Mouse (Mus musculus) embryonic facial prominence, embryonic 10.5 days (tissue): Measurements from ENCODE around the gene Myo5c. TPM values are rescaled to one million over a fixed set of nuclear protein-coding genes. Genes with fewer than 3 reads are reported as not detected.

ENCODE experiments used
- DNase-seq: peaks from one replicate; pipeline ENCODE4 v3.0.0-alpha.2; 2017; ENCODE audit warnings: low spot score
- H3K27ac ChIP-seq: fragments of 300-500 bp; sonication (generic); replicated peaks from 2 replicates; pipeline ENCODE4 v1.5.1; 2016; ENCODE audit warnings: mild to moderate bottlenecking
- H3K27me3 ChIP-seq: fragments of 300-500 bp; sonication (generic); replicated peaks from 2 replicates; pipeline ENCODE4 v1.6.1; 2016; ENCODE audit warnings: low read depth, mild to moderate bottlenecking; ENCODE audit not compliant: poor library complexity, severe bottlenecking
- H3K36me3 ChIP-seq: fragments of 300-500 bp; sonication (generic); replicated peaks from 2 replicates; pipeline ENCODE4 v1.6.1; 2016; ENCODE audit warnings: mild to moderate bottlenecking, moderate library complexity
- H3K4me1 ChIP-seq: fragments of 300-500 bp; sonication (generic); 2 replicates; pipeline ENCODE4 v1.6.1; 2016
- H3K4me3 ChIP-seq: fragments of 300-500 bp; sonication (generic); 2 replicates; pipeline ENCODE4 v1.5.1; 2016; ENCODE audit warnings: mild to moderate bottlenecking, moderate library complexity
- H3K9me3 ChIP-seq: fragments of 300-500 bp; sonication (generic); 2 replicates; pipeline ENCODE4 v1.6.1; 2016; ENCODE audit warnings: mild to moderate bottlenecking
- WGBS: fragments of 180-500 bp; shearing (Covaris S2); methylation state at CpG from one replicate; pipeline ENCODE4 v1.1.7; 2016; 5-methylcytosine and 5-hydroxymethylcytosine counted together
- polyA plus RNA-seq: library from polyadenylated mRNA; unstranded; fragments of >200 nt; fragmentation: Nextera tagmentation; extraction: Ambion mirVana; gene quantifications from 2 replicates; pipeline ENCODE4 v1.2.1, GENCODE M21; 2016

The Myo5c gene
- polyA plus RNA-seq, result 1.2 and 1.3 TPM in 2 replicates

DNA sequence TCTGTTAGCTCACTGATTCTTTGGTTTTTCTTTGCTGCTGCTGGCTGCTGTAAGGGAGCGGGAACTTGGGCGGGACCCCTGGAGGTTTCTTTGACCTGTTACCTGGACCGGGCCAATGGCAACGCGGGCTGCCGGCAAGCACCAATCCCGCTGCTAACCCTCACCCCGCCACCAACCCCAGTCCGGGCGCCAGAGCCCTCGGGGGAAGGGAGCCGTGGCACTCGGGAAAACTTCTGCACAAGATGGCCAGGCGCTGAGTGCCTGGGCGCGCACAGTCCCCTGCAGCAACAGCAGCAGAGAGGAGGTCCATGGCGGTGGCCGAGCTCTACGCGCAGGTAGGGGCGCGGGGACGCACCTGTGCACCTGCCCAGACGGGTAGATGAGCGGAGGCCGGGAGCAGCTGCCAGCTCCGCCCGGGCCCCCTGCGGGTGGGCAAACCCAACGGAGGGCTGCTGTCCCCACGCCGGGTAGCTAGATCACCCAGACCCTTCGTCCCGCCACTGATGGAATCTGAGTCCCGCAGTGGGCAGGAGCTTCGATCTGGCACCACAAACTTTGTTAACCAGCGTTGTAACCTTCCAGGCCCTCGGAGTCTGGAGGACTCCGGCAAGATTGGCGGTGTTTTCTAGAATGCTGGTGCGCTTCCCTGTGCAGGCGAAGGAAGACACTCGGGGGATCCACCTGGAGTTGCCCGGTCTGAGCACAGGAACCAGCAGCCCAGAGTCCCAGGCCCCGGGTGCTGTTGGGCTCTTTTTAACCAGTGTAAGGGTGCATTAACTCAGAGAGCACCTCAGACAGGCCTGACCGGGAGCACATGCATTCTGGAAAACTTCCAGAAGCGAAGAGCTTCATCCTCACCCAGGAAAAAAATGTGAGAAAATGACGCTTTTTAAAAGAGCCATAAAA, at the start of gene Myo5c:
Gene Myo5c (plus strand): TSS at position 180 of the 906 bp plus-strand sequence.
- Histone ChIP-seq H3K9me3 (no peaks in the 10 kb centered on the region), H3K4me3 (peak within 1 kb of the TSS; percentile 58), H3K27me3 (peaks cover 58% of the 10 kb centered on the region), H3K36me3 (no peaks in the 10 kb centered on the region), H3K4me1 (peaks cover 32% of the 10 kb centered on the region), H3K27ac (peak within 1 kb of the TSS; percentile 40; the same call in 1 of the 2 replicates)
- 2% methylated on average over 48 of the region's 48 CpGs for WGBS
- DNase-seq, result peak; percentile 75

DNA sequence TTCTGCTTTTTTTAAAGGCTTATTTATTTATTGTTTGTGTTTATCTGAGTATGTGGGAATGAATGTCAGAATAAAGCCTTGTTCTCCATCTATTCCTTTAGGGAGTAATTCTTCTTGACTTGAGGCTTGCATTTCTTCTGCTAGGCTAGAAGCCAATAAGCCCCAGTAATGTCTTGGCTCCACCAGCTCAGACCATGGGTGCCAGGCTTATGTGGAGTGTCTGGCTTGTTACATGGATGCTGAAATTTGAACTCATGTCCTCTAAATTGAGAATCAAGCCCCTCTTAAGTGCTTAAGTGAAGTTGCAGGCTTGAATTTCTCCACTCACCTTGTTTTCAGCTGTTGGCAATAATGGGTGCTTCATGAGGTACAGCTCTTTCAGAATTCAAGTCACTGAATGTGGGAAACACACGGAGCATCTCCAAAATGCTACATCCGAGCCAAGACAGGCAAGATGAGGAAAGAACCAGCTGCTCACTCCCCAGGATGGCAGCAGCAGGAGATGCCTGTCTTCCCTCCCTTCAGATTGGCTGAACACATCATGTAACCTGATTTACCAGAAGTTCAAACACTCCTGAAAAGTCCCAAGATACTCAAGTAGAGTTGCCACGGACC, 44.1 kb upstream of the Myo5c start:
- no peak for DNase-seq
- Histone ChIP-seq H3K36me3 (peaks cover 70% of the 10 kb centered on the region), H3K4me1 (no peaks in the 10 kb centered on the region), H3K27ac (no peak overlapping the region), H3K9me3 (no peaks in the 10 kb centered on the region), H3K4me3 (no peak overlapping the region), H3K27me3 (no peaks in the 10 kb centered on the region)
- WGBS, result 83% methylated on average over 3 of the region's 3 CpGs

DNA sequence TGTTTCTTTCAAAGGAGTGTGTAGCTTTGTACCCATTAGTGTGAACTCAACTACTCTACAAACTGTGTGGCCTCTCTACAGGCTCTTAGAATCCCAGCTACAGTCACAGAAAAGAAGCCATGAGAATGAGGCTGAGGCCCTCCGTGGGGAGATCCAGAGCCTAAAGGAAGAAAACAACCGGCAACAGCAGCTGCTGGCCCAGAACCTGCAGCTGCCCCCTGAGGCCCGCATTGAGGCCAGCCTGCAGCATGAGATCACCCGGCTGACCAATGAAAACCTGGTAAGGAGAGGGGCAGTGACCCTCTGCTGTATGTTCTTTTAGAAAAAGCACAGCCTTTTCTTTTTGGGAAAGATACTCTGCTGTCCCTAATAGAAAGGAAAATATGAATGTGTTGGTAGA, 38.0 kb upstream of the Myo5c start:
- DNase-seq, result no peak
- no peak overlapping the region for H3K4me3 ChIP-seq
- H3K36me3 ChIP-seq, result peaks cover 56% of the 10 kb centered on the region
- 0 out of 2 replicates have a peak, but pooled peaks cover 2% of the 10 kb centered on the region for H3K4me1 ChIP-seq
- H3K27ac ChIP-seq, result no peak overlapping the region
- no peaks in the 10 kb centered on the region for H3K27me3 ChIP-seq
- no peaks in the 10 kb centered on the region for H3K9me3 ChIP-seq
- 56% methylated on average over 4 of the region's 4 CpGs for WGBS

DNA sequence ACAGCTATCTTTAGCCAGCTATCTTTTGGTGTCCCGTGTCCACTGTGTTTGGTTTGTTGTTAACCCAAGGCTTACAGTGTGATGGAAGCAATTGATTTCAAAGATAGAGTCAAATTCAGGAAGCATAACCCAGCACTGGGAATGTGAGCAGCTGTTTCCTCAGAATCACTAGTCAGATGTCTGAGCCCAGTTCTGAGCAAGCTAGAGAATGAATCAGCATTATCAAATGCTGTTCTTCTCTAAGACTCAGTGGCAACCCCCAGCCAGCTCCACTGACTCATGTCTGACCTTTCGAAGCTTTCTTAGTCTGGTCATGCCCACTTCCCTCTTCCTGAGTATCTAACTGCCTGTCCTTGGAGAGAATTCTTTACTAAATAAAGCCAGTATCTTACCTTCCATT, 35.5 kb upstream of the Myo5c start:
- Histone ChIP-seq H3K4me1 (0 out of 2 replicates have a peak, but pooled peaks cover 2% of the 10 kb centered on the region), H3K4me3 (no peak overlapping the region), H3K27ac (no peak overlapping the region), H3K9me3 (no peaks in the 10 kb centered on the region), H3K36me3 (peaks cover 56% of the 10 kb centered on the region), H3K27me3 (no peaks in the 10 kb centered on the region)
- WGBS, result 68% methylated on average over 2 of the region's 2 CpGs
- no peak for DNase-seq

DNA sequence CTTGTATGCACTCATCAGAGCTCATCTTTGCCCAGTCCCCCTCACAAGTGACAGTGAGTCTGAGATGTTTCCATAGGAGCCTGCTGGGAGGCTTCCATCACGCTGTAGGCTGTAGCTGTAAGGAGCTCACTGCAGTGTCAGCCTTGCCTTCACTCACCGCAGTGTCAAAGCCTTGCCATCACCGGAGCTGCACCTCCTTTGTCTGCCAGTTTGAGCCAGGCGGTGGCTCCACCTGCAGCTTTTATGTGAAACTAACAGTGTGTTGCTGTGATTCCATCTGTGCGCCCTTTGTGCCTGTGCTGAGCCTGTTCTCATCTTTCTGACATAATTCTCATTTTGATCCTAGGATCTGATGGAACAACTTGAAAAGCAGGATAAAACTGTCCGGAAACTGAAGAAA, 34.5 kb upstream of the Myo5c start:
- no peak overlapping the region for H3K27ac ChIP-seq
- H3K4me3 ChIP-seq, result no peak overlapping the region
- 63% methylated on average over 6 of the region's 6 CpGs for WGBS
- H3K9me3 ChIP-seq, result no peaks in the 10 kb centered on the region
- peak; percentile 26 for DNase-seq
- H3K27me3 ChIP-seq, result no peaks in the 10 kb centered on the region
- 0 out of 2 replicates have a peak, but pooled peaks cover 2% of the 10 kb centered on the region for H3K4me1 ChIP-seq
- peaks cover 63% of the 10 kb centered on the region for H3K36me3 ChIP-seq

DNA sequence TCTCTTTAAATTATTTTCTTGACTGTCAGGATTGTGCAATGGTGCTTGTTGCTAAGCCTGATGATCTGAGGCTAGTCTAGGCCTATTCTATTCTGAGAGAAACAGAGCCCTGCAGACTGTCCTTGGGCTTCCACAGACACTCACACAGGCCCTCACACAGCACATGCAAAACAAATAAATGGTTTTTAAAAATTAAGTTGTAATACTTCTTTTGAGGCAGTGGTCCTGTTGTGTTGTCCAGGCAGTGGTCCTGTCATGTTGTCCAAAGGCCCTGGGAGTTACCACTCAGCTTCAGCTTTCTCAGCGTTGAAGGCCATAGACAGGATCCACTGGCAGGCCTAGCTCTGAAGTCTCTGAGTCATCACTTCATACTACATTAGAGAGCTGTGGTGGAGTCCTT, 30.3 kb upstream of the Myo5c start:
- DNase-seq, result no peak
- H3K9me3 ChIP-seq, result no peaks in the 10 kb centered on the region
- 88% methylated on average over 1 of the region's 1 CpGs for WGBS
- H3K27me3 ChIP-seq, result no peaks in the 10 kb centered on the region
- peaks cover 78% of the 10 kb centered on the region for H3K36me3 ChIP-seq
- H3K4me1 ChIP-seq, result no peaks in the 10 kb centered on the region
- no peak overlapping the region for H3K4me3 ChIP-seq
- no peak overlapping the region for H3K27ac ChIP-seq

DNA sequence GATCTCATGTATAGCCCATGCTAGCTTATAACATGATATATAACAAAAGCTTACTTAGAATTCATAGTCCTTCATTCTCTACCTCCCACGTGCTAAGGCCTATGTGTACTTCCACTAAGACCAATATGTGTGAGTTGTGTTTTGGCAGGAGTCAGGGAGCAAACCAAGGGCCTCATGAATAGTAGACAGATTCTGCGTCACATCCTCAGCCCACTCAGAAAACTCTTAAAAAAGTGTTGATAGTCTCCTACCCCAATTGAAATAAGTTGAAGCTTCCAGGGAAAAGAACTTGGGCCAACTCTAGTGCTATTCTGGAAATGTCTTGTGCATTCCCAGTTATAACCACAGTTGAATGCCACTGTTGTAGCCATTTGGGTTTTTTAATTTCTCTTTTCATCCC, 29.8 kb upstream of the Myo5c start:
- DNase-seq, result no peak
- Histone ChIP-seq H3K36me3 (peaks cover 78% of the 10 kb centered on the region), H3K27ac (no peak overlapping the region), H3K9me3 (no peaks in the 10 kb centered on the region), H3K4me1 (no peaks in the 10 kb centered on the region), H3K4me3 (no peak overlapping the region), H3K27me3 (no peaks in the 10 kb centered on the region)
- WGBS, result 93% methylated on average over 2 of the region's 2 CpGs

DNA sequence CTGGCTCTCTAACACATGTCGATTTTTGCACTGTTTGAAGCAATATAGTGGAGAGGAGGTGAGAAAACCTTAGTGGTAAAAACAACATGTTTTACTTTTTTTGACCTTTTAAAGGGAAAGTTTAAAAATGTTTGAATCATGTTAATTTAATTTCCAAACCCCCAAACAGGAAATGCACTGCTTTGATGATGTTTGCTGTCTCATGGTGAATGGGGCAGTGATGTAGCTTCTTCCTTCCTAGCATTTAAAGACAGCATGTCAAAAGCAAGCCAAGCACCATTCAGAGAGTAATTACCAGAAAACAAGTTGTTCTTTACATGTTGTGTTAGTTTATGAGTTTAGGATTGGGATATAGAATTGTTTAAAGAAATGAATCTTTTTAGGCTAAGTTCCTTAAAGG, 22.6 kb upstream of the Myo5c start:
- no peaks in the 10 kb centered on the region for H3K27me3 ChIP-seq
- no peak overlapping the region for H3K4me3 ChIP-seq
- no peaks in the 10 kb centered on the region for H3K9me3 ChIP-seq
- DNase-seq, result no peak
- 92% methylated on average over 1 of the region's 1 CpGs for WGBS
- peaks cover 56% of the 10 kb centered on the region for H3K36me3 ChIP-seq
- no peaks in the 10 kb centered on the region for H3K4me1 ChIP-seq
- H3K27ac ChIP-seq, result no peak overlapping the region

DNA sequence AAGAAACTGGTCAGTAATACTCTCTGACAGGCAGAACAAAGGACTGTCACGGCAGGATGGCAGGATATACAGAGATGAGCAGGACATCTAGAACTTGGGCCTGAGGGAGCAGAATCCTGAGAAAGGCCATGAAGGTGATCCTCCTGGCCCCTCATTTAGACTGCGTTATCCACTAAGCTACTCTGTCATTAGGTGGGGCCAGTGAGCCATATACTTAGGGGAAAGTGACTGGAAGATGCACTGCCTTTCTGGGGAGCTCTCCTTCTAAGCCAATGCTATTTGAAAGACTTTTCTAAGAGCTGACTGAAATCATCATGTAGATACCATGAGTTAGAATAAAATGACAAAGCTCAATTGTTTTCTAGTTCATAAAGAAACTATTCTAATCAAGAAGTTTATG, 21.6 kb upstream of the Myo5c start:
- H3K4me3 ChIP-seq, result no peak overlapping the region
- peaks cover 56% of the 10 kb centered on the region for H3K36me3 ChIP-seq
- 62% methylated on average over 2 of the region's 2 CpGs for WGBS
- no peaks in the 10 kb centered on the region for H3K9me3 ChIP-seq
- H3K27ac ChIP-seq, result no peak overlapping the region
- H3K27me3 ChIP-seq, result no peaks in the 10 kb centered on the region
- H3K4me1 ChIP-seq, result no peaks in the 10 kb centered on the region
- DNase-seq, result no peak

DNA sequence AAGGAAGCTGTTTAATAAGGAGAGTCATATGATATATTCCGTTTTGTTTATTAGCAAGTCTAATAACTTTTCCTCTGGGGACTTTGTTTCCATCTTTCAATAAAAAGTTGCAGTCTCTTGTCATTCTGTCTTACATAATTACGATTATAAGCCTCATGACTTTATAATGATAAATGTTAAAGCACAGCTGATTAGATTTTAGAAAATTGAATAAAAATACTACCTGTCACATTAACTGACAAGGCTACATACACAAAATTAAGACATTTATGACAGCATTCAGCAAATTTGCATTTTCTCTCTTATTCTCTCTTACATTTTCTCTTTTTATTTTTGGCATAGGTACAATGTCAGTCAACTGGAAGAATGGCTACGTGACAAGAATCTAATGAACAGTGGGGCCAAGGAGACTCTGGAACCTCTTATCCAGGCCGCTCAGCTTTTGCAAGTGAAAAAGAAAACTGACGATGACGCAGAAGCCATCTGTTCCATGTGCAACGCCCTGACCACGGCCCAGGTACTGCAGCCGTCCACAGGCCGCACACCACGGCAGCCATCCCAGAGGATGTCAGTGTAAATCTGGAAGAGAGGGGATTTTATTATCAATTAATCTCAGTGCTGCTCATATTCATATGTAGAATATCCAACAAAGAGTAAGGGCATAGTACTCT, 16.9 kb upstream of the Myo5c start:
- H3K27me3 ChIP-seq, result no peaks in the 10 kb centered on the region
- H3K36me3 ChIP-seq, result peaks cover 69% of the 10 kb centered on the region
- H3K27ac ChIP-seq, result no peak overlapping the region
- no peaks in the 10 kb centered on the region for H3K4me1 ChIP-seq
- WGBS, result 91% methylated on average over 11 of the region's 11 CpGs
- no peak for DNase-seq
- H3K9me3 ChIP-seq, result no peaks in the 10 kb centered on the region
- no peak overlapping the region for H3K4me3 ChIP-seq

DNA sequence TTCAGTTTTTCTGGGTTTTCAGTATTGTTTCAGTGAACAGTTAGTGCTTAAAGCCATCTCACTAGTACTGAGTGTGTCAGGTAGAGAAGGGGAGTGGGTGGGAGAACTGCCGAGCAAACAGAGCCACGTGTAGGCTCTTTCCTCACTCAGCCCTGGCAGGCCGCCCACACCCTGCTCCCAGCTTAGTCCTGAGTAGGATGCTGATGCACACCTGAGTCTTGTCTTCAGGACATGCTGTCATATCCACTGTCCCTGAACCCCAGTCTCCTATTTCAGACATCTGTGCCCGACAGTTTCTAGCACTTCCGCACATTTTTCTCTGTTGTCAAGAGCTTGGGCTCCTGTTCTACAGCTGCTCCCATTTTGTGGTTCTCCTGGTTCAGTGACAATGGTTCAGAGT, 11.9 kb upstream of the Myo5c start:
- no peaks in the 10 kb centered on the region for H3K9me3 ChIP-seq
- no peak overlapping the region for H3K27ac ChIP-seq
- no peak overlapping the region for H3K4me3 ChIP-seq
- no peak for DNase-seq
- 87% methylated on average over 5 of the region's 5 CpGs for WGBS
- peaks cover 6% of the 10 kb centered on the region; the same call in 1 of the 2 replicates for H3K4me1 ChIP-seq
- no peaks in the 10 kb centered on the region for H3K27me3 ChIP-seq
- peaks cover 45% of the 10 kb centered on the region for H3K36me3 ChIP-seq

DNA sequence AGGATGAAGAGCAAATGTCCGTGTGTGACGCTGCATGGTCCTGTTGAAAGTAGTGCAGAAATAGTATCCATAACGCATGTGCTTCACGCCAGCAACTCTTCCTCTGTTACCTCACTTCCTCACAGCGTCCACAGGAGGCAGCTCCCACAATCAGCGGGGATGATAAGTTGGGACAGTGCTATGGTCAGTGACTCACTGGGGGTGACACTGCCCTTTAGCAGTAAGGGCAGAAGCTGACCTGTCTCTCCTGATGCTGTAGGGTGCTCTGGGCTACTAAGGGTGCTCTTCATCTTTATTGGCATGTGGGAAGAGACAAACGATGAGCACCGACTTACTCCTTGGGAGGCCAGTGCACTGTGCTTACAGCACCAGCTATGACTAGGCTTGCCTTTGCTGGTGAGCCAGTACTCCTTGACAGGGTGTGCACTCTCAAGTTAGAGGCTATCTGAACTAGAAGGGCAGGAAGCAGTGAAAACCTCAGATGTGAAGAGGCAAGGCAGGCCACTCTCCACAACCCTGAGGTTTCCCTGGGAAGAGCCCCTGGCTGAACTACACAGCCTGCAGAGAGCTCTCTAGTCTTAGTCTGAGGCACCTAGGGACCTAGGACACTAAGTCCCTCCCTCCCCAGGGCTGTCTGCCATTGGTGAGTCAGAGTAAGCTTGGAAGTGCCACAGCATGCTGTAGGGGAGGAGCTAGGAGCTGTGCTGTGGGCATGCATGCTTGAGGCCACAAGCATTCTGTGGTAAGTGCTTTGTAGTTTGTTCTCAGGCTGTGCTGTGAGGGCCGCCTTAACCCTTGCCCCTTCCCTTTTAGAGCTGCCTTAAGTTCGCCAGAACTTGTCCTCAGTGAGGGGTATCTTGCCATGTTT, 10.2 kb upstream of the Myo5c start:
- WGBS, result 68% methylated on average over 10 of the region's 10 CpGs
- H3K4me1 ChIP-seq, result peaks cover 6% of the 10 kb centered on the region; the same call in 1 of the 2 replicates
- no peak for DNase-seq
- H3K9me3 ChIP-seq, result no peaks in the 10 kb centered on the region
- no peaks in the 10 kb centered on the region for H3K27me3 ChIP-seq
- no peak overlapping the region; the same call in 1 of the 2 replicates for H3K27ac ChIP-seq
- peaks cover 29% of the 10 kb centered on the region for H3K36me3 ChIP-seq
- no peak overlapping the region for H3K4me3 ChIP-seq
